In the genomic region with DNA sequence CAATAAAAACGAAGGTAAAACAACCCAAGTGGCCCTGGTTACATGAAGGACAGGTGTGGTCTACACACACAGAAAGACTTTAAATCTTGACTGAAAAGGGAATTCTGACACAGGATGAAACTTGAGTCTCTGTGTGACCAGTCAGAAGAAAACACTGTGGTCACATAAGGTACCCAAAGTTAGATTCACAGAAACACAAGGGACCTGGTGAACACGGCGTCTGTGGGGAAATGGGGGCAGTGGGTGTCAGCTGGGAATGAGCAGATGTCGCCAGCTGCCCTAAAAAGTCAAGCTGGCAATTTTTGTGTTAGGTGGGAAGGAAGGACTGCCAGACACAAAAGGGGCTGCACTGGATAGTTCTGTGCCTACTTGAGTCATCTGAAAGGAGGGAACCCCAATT, we compare ENCODE assay signal across 24 mouse cellular contexts. TPM values are rescaled to one million over a fixed set of nuclear protein-coding genes. Genes with fewer than 3 reads are reported as not detected.
"Had no signal": no experiment of that assay in that cellular context is flagged by ENCODE, and none has a peak within 500 bp of the region (broad histone marks: within the 10 kb centered on the region; RNA-seq: fewer than 3 reads in every experiment).

No protein-coding gene starts in this region.

- H3K4me3 ChIP-seq: neural tube, embryonic 13.5 days; neural tube, embryonic 15.5 days; stomach, embryonic 15.5 days had no signal

- H3K27me3 ChIP-seq: neural tube, embryonic 13.5 days; neural tube, embryonic 15.5 days; stomach, embryonic 15.5 days had no signal

- H3K9me3 ChIP-seq: neural tube, embryonic 13.5 days; neural tube, embryonic 15.5 days; stomach, embryonic 15.5 days had no signal

- DNase-seq: retina, postnatal 1 day; right cerebral cortex, adult 18-20 months; right cerebral cortex, postnatal 14 days; right cerebral cortex, postnatal 25 days; right cerebral cortex, postnatal 4 days; spleen, adult 18-20 months; thymus, adult 18-20 months; thymus, adult 2 months; thymus, postnatal 14 days; thymus, postnatal 25 days; thymus, postnatal 36 days; thymus, postnatal 4 days had no signal

- H3K9ac ChIP-seq: neural tube, embryonic 13.5 days; neural tube, embryonic 15.5 days; stomach, embryonic 15.5 days had no signal

- H3K27ac ChIP-seq: neural tube, embryonic 13.5 days; neural tube, embryonic 15.5 days; stomach, embryonic 15.5 days; stomach, postnatal 0 days had no signal

- H3K4me1 ChIP-seq: neural tube, embryonic 13.5 days; neural tube, embryonic 15.5 days; stomach, embryonic 15.5 days had no signal

- H3K4me2 ChIP-seq: neural tube, embryonic 13.5 days; neural tube, embryonic 15.5 days; stomach, embryonic 15.5 days had no signal

RNA-seq across cellular contexts. Expression of a gene that starts 13.6 kb away (rescaled TPM):
- total RNA-seq: neutrophil, adult 5-6 weeks had no signal
- polyA plus RNA-seq: neural tube, embryonic 13.5 days; neural tube, embryonic 14.5 days; neural tube, embryonic 15.5 days; urinary bladder, adult 2 months had no signal

RNA-seq across cellular contexts. Expression of a gene that starts 21.9 kb away (rescaled TPM):
- total RNA-seq: neutrophil, adult 5-6 weeks had no signal
- polyA plus RNA-seq: neural tube, embryonic 13.5 days; neural tube, embryonic 14.5 days; neural tube, embryonic 15.5 days; small intestine, adult 2 months; spleen, adult 2 months; stomach, embryonic 14.5 days; stomach, embryonic 15.5 days; stomach, embryonic 16.5 days; stomach, postnatal 0 days; thymus, postnatal 0 days had no signal

RNA-seq across cellular contexts. Expression of a gene that starts 52.0 kb away (rescaled TPM):
- total RNA-seq: neutrophil, adult 5-6 weeks had no signal
